Mouse (Mus musculus): Measurements from ENCODE around the gene Snai3. TPM values are rescaled to one million over a fixed set of nuclear protein-coding genes. Genes with fewer than 3 reads are reported as not detected.
A peak's percentile ranks its signal among the peaks of the same experiment; 100 is the strongest.

Gene Snai3
- total and polyA plus RNA-seq, 2 experiments from 2014 or later = 0.61 TPM; not detected in 1

DNA sequence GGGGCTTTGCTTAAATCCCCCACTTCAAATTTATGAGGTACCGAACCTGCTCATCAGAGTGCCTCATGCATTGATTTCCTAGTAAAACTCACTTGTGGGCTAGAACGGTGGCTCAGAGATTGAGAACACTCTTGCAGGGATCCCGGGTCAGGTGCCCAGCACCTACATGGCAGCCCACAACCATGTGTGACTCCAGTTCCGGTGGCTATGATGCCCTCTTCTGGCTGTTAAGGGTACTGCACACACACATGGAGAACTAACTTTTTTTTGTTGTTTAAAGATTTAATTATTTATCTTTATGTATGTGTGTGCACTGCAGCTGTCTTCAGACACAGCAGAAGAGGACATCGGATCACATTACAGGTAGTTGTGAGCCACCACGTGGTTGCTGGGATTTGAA lies 25.2 kb downstream of the Snai3 start:
- no peak for ATAC-seq (ENCODE audit: insufficient read depth, low read depth)
- no peak overlapping the region for H3K27ac ChIP-seq (ENCODE audit: low read depth)
- no peak overlapping the region for H3K4me2 ChIP-seq (ENCODE audit: low read depth, low read length)
- no peak overlapping the region for H3K4me3 ChIP-seq (ENCODE audit: low read depth, low read length)
- H3K9ac ChIP-seq (replicated peaks; ENCODE audit: low read depth, low read length) = no peak overlapping the region
- TF ChIP-seq EP300 (IDR thresholded peaks at IDR 0.05; ENCODE audit: low read depth) = no peak
- TF ChIP-seq CTCF (IDR thresholded peaks at IDR 0.05; ENCODE audit: low read depth) = peak; percentile 18; the same call in 1 of the 2 replicates
- H3K4me1 ChIP-seq (ENCODE audit: control insufficient read depth, insufficient read depth) = peaks cover 7% of the 10 kb centered on the region; the same call in 1 of the 2 replicates
- H3K27me3 ChIP-seq (ENCODE audit: control insufficient read depth, insufficient read depth, low read length) = no peaks in the 10 kb centered on the region
- 91% methylated on average over 6 of the region's 6 CpGs for WGBS
- no peaks in the 10 kb centered on the region for H3K9me3 ChIP-seq (replicated peaks; ENCODE audit: control insufficient read depth, low read length)
- no peak for DNase-seq (ENCODE audit: low spot score)
- H3K36me3 ChIP-seq (replicated peaks; ENCODE audit: control insufficient read depth, insufficient read depth, low read length) = no peaks in the 10 kb centered on the region; the same call in 1 of the 2 replicates

DNA sequence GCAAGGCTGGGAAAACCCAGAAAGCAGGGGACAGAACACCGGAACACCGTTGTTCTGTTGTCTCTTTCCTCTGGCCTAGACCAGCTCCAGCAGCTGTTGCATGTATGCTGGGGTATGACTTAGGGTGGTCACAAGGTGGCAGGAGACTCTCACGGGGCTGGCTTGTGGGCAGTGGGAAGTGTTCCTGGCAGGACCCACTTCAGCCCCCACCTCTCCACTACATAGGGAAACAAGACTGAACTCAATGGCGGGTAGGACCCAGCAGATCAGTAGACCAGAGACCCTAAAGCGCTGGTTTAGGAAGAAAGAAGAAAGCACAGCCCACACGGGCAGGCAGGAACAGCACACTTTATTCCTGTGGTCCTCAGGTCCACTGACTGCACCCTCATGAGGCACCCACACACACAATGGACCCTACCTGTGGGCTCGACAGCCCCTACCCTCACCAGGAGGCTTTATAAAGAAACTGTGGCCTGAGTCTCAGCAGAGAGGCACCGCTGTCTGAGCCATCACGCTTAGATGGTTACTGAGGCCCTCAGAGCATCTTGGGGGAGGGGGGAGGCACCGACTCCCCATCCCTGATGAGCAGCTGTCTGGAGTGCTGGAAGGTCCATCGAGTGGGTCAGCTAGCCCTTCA lies 27.1 kb downstream of the Snai3 start:
- peak overlapping the region; percentile 85 for H3K4me2 ChIP-seq (ENCODE audit: low read depth, low read length)
- peak overlapping the region; percentile 64; the same call in 1 of the 2 replicates for H3K9ac ChIP-seq (replicated peaks; ENCODE audit: low read depth, low read length)
- WGBS = 69% methylated on average over 11 of the region's 11 CpGs
- no peaks in the 10 kb centered on the region for H3K27me3 ChIP-seq (ENCODE audit: control insufficient read depth, insufficient read depth, low read length)
- H3K9me3 ChIP-seq (replicated peaks; ENCODE audit: control insufficient read depth, low read length) = no peaks in the 10 kb centered on the region
- no peak overlapping the region for H3K27ac ChIP-seq (ENCODE audit: low read depth)
- peaks cover 7% of the 10 kb centered on the region; the same call in 1 of the 2 replicates for H3K4me1 ChIP-seq (ENCODE audit: control insufficient read depth, insufficient read depth)
- ATAC-seq (ENCODE audit: insufficient read depth, low read depth) (peak; percentile 23), DNase-seq (ENCODE audit: low spot score) (no peak)
- no peaks in the 10 kb centered on the region; the same call in 1 of the 2 replicates for H3K36me3 ChIP-seq (replicated peaks; ENCODE audit: control insufficient read depth, insufficient read depth, low read length)
- TF ChIP-seq CTCF (IDR thresholded peaks at IDR 0.05; ENCODE audit: low read depth) (peak; percentile 45), EP300 (IDR thresholded peaks at IDR 0.05; ENCODE audit: low read depth) (no peak)
- H3K4me3 ChIP-seq (ENCODE audit: low read depth, low read length) = no peak overlapping the region

DNA sequence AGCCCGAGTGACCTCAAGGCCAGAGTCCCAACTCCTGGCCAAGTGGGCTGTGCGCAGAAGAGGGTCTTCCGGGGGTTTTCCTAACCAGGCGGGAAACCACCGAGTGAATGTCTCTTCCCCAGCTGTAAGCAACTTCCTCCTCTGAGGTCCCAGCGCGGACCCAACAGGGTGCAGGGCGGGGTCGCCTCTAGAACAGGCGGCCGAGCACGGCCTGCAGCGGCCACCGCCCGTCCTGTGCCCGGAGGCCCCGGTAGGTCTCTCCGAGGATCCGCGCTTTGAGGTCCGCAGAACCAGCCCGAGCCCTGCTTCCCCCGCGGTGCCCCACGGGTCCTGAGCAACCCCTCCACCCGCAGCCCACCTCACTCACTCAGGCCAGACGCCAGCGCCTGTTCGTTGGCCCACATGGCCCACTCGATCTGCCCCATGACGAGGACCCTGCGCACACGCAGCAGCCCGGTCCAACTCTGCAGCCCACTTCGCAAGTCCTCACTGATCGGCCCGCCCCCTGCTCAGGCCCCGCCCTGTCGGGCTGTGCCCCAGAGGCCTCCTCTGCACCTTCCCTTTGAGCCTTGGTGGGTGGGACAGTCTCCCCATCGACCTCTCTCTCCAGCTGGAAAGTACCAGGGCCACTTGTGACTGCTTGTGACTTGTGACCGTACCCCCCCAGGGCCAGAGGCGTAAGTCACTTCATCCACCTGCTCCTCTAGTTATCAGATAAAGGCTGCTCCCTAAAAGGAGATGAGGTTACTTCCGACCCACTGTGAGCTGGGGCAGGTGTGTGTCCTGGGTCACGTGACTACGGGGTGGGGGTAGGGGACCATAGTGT lies 27.9 kb downstream of the Snai3 start, which contains the start of gene Cyba:
Cyba (minus strand) TSS at position 488 of the 826 bp plus-strand sequence.
- 4% methylated on average over 41 of the region's 45 CpGs for WGBS
- DNase-seq (ENCODE audit: low spot score) = peak; percentile 44
- Histone ChIP-seq H3K27me3 (ENCODE audit: control insufficient read depth, insufficient read depth, low read length) (no peaks in the 10 kb centered on the region), H3K9ac (replicated peaks; ENCODE audit: low read depth, low read length) (peak within 1 kb of the TSS; percentile 64), H3K4me3 (ENCODE audit: low read depth, low read length) (peak within 1 kb of the TSS; percentile 60), H3K27ac (ENCODE audit: low read depth) (peak within 1 kb of the TSS; percentile 65), H3K4me1 (ENCODE audit: control insufficient read depth, insufficient read depth) (peaks cover 7% of the 10 kb centered on the region; the same call in 1 of the 2 replicates), H3K36me3 (replicated peaks; ENCODE audit: control insufficient read depth, insufficient read depth, low read length) (no peaks in the 10 kb centered on the region), H3K9me3 (replicated peaks; ENCODE audit: control insufficient read depth, low read length) (no peaks in the 10 kb centered on the region), H3K4me2 (ENCODE audit: low read depth, low read length) (peak within 1 kb of the TSS; percentile 85)
- TF ChIP-seq CTCF (IDR thresholded peaks at IDR 0.05; ENCODE audit: low read depth) = no peak
- TF ChIP-seq EP300 (IDR thresholded peaks at IDR 0.05; ENCODE audit: low read depth) = no peak
- peak; percentile 85 for ATAC-seq (ENCODE audit: insufficient read depth, low read depth)

DNA sequence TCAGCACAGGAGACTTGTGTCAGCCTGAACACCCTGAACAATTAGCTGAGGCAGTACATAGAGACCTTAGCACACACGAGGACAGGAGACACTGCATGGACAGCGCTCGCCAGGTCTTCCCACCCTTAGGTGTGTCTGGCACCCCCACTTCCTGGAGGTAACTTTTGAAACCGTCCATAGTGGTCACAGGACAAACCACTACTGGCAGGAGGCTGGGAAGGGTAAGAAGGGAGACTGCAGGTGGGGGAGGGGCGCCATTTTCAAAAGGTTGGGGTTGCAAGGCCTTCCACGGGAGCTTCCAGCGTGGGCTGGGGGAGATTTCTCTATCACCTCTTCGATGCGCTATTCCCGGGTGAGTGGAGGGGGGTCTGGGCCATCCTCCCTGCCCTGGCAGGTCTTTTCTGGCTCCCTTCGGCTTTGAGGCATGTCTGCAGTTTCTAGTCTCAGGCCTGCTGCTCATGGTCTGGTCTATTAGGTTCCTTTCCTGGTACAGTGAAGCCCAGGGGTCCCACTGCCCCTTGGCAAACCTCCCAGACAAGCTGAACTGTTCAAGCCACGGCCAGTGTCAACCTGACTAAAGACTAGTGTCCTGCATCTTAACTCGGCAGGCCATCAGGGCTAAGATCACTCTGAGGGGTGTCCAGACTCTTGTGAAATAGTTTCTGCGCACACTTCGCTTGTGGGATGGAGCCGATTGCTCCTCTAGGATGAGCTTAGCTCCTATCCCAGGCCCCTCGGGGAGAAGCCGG lies 28.7 kb downstream of the Snai3 start:
- Histone ChIP-seq H3K9me3 (replicated peaks; ENCODE audit: control insufficient read depth, low read length) (no peaks in the 10 kb centered on the region), H3K4me1 (ENCODE audit: control insufficient read depth, insufficient read depth) (peaks cover 7% of the 10 kb centered on the region; the same call in 1 of the 2 replicates), H3K9ac (replicated peaks; ENCODE audit: low read depth, low read length) (peak overlapping the region; percentile 64), H3K27me3 (ENCODE audit: control insufficient read depth, insufficient read depth, low read length) (no peaks in the 10 kb centered on the region), H3K27ac (ENCODE audit: low read depth) (peak overlapping the region; percentile 65), H3K36me3 (replicated peaks; ENCODE audit: control insufficient read depth, insufficient read depth, low read length) (peaks cover 4% of the 10 kb centered on the region; the same call in 1 of the 2 replicates), H3K4me3 (ENCODE audit: low read depth, low read length) (peak overlapping the region; percentile 60), H3K4me2 (ENCODE audit: low read depth, low read length) (peak overlapping the region; percentile 85)
- TF ChIP-seq EP300 (IDR thresholded peaks at IDR 0.05; ENCODE audit: low read depth) (no peak), CTCF (IDR thresholded peaks at IDR 0.05; ENCODE audit: low read depth) (no peak)
- DNase-seq (ENCODE audit: low spot score) (no peak), ATAC-seq (ENCODE audit: insufficient read depth, low read depth) (no peak; the same call in none of the 2 replicates)
- WGBS = 27% methylated on average over 18 of the region's 18 CpGs

DNA sequence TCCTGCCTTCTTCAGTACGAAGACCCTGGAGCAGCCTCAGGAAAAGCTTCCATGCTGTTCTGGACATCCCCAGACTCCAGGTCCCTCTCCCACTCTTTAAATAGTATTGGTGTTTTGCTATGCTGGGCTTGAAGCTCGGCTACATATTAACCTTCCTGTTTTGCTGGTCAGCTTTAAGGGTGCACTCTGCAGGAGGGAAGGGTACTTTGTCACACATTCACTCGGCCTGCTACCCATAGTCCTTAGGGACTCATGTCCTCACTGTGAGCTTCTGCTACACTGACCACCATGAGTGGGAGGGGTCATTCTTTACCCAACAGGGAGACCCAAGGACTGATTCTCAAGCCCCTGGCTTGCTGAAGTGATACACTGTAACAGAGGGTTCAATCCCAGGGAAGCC lies 29.9 kb downstream of the Snai3 start:
- Histone ChIP-seq H3K4me1 (ENCODE audit: control insufficient read depth, insufficient read depth) (peaks cover 7% of the 10 kb centered on the region; the same call in 1 of the 2 replicates), H3K4me3 (ENCODE audit: low read depth, low read length) (no peak overlapping the region), H3K4me2 (ENCODE audit: low read depth, low read length) (no peak overlapping the region), H3K27ac (ENCODE audit: low read depth) (no peak overlapping the region), H3K9me3 (replicated peaks; ENCODE audit: control insufficient read depth, low read length) (no peaks in the 10 kb centered on the region), H3K27me3 (ENCODE audit: control insufficient read depth, insufficient read depth, low read length) (no peaks in the 10 kb centered on the region), H3K9ac (replicated peaks; ENCODE audit: low read depth, low read length) (no peak overlapping the region), H3K36me3 (replicated peaks; ENCODE audit: control insufficient read depth, insufficient read depth, low read length) (peaks cover 16% of the 10 kb centered on the region; the same call in 1 of the 2 replicates)
- ATAC-seq (ENCODE audit: insufficient read depth, low read depth) = no peak
- TF ChIP-seq CTCF (IDR thresholded peaks at IDR 0.05; ENCODE audit: low read depth) = no peak
- TF ChIP-seq EP300 (IDR thresholded peaks at IDR 0.05; ENCODE audit: low read depth) = no peak
- 83% methylated on average over 3 of the region's 3 CpGs for WGBS
- no peak for DNase-seq (ENCODE audit: low spot score)
